Mouse (Mus musculus): ENCODE results near the gene Il17f.

DNA sequence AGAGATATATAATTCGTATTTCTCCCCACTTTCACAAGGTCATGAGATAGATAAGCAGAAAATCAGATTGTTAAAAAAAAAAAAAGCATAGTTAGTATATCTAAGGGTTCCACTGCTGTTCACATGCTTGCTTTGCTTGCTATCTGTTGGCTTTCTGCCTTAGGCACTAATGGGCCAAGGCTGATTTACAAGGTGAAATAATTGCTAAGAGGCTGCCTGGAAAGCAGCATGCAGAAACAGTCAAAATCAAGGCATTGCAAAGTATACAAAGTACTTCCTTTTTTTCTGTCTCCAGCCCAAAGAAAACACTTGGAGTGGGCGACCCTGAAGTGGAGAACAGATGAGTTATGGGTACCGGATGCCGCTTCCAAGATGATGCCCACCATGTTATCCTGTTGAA is 30.5 kb upstream of the Il17f start:
- TF ChIP-seq GATA1 (IDR thresholded peaks at IDR 0.05; ENCODE audit: low read length), result no peak
- TF ChIP-seq TAL1 (IDR thresholded peaks at IDR 0.05; ENCODE audit: low read length), result no peak
